Mouse (Mus musculus): Measurements from ENCODE around the gene Olfr1448.
"Not testable (repeated sequence)": the region's sequence is repeated elsewhere in the genome, so short reads cannot be mapped to it uniquely, and the experiment has no call there.

The Olfr1448 gene

DNA sequence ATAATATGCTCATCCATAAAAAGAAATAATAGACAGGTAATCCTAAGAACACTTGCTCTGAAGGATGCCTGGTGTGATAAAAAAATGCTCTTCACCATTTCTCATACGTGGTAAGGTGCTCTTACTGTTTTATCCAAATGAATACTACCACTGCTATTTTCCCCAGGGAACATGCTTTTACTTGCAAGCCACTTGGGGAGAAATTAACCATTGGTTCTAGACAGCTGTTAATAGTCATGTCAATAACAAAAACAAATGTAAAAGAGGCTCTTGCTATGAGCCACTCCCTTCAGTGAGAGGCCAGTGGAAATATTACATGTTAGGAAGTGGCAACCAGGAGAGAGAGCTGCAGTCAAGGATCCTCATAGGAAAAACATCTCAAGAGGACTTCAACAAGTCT, at the start of gene Olfr1448:
Gene Olfr1448, minus strand, starts transcription at position 101 of the 400 bp plus-strand sequence.
- no peak for DNase-seq (ENCODE audit: low spot score in 2 of 2)

DNA sequence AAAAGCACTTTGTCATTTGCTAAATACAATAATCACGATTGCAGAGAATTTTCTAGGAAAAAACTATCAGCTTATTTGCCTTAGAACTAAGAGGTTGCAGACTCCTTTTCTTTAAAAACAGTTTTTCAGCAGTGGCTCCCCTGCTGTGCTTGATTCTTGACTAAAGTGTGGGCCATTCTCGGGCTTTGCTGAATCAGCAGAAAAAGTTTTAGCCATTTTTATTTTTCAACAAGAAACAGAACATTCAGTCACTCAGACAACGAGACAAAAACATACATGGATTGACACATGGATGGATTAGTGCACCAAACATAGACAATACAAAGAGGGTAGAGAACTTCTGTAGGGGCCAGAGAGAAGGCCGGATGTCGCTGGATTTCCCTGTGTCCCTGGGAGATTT, 45.9 kb upstream of the Olfr1448 start:
- DNase-seq (ENCODE audit: low spot score in 2 of 2), result not testable (repeated sequence)

DNA sequence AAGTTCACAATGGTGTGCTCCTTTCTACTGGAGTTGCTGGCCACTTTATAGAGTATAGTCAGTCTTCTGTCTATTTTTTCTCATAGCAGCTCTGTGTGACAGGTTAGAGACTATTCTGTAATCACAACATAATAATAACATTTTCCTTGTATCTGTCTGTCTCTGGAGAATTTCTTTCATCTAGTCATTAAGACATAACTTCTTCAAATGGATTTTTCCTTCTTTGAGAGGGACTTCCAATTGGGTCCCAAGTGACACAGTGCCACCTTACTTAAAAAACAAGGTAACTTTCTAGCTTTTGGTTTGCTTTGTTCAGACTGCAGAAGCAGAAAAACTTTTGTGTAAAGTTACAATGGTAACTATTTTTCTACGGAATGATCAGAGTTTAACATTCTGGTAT, 25.7 kb upstream of the Olfr1448 start, which contains the start of gene Olfr1450:
Gene Olfr1450, plus strand, starts transcription at position 301 of the 400 bp plus-strand sequence.
- no peak for DNase-seq (ENCODE audit: low spot score in 2 of 2)

GRCm38 (mm10) chr19:12930540-12930939, 6.3 kb upstream of the Olfr1448 start, which contains the start of gene Olfr1449:
Gene Olfr1449 (plus strand): TSS chr19:12930840.
- DNase-seq (ENCODE audit: low spot score in 2 of 2), result no peak

DNA sequence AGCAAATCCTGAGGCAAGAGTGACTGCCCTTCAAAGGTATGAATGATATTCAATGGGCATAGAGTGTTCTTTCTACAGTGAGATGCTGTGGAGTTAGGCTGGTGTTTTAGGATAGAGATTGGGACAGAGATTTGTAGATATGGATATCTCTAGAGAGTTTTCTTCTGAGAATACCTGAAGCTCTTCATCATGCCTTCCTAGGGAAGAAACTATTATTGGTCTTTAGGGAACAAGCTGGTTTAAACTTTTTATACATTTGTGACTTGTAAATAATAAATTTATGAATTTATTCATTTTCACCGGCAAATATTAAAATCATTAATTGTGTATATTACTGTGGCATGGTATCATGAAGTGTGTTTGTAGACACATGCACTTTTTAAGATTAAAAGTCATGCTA, 20.6 kb downstream of the Olfr1448 start, which contains the start of gene Olfr1447:
Gene Olfr1447, minus strand, starts transcription at position 101 of the 400 bp plus-strand sequence.
- no peak for DNase-seq (ENCODE audit: low spot score in 2 of 2)

DNA sequence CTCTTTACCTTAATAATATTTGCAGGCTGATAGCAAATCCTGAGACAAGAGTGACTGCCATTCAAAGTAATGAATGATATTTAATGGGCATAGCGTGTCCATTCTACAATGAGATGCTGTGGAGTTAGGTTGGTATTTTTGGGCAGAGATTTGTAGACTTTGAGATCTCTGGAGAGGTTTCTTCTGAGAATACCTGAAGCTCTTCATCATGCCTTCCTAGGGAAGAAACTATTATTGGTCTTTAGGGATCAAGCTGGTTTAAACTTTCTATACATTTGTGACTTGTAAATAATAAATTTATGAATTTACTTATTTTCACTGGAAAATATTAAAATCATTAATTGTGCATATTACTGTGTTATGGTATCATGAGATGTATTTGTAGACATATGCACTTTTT, 30.8 kb downstream of the Olfr1448 start, which contains the start of gene Olfr1446:
Gene Olfr1446, minus strand, starts transcription at position 101 of the 400 bp plus-strand sequence.
- DNase-seq (ENCODE audit: low spot score in 2 of 2), result no peak

GRCm38 (mm10) chr19:12883555-12883954, 40.7 kb downstream of the Olfr1448 start, which contains the start of gene Olfr1445:
Gene Olfr1445 (plus strand): TSS chr19:12883855.
- no peak for DNase-seq (ENCODE audit: low spot score in 2 of 2)
